Mouse (Mus musculus) left cerebral cortex, adult 2 months (tissue): Measurements from ENCODE around the gene Cdh22. TPM values are rescaled to one million over a fixed set of nuclear protein-coding genes. Genes with fewer than 3 reads are reported as not detected.
A peak's percentile ranks its signal among the peaks of the same experiment; 100 is the strongest.

Experiments
- DNase-seq, 2 experiments: peaks; one replicate each; pipeline ENCODE4 v3.0.0; 2021 to 2022; ENCODE audit warnings: low spot score in 2 of 2, mixed read lengths in 1 of 2; ENCODE audit errors: extremely low spot score in 1 of 2
- H3K27ac ChIP-seq: fragments of 200-600 bp; 2 replicates; pipeline ENCODE4 v1.8.1; 2022
- H3K4me3 ChIP-seq: fragments of 200-600 bp; 2 replicates; pipeline ENCODE4 v1.8.1; 2022
- CTCF ChIP-seq: fragments of 200-600 bp; IDR thresholded peaks from 2 replicates; pipeline ENCODE4 v1.8.1; 2022; ENCODE audit warnings: antibody characterized with exemption, mild to moderate bottlenecking, moderate library complexity
- intact Hi-C: fragments of 180-260 bp; cut with DNase I; formaldehyde crosslinking; loops from one replicate; pipeline ENCODE4 v1.15.1; 2025
- total RNA-seq, 2 experiments: library from RNA; stranded (reverse); gene quantifications; 2 replicates each; pipeline ENCODE4 v1.2.3; 2021

The Cdh22 gene
- total RNA-seq, 2 experiments from 2014 or later = 58.7 to 60.6 TPM

DNA sequence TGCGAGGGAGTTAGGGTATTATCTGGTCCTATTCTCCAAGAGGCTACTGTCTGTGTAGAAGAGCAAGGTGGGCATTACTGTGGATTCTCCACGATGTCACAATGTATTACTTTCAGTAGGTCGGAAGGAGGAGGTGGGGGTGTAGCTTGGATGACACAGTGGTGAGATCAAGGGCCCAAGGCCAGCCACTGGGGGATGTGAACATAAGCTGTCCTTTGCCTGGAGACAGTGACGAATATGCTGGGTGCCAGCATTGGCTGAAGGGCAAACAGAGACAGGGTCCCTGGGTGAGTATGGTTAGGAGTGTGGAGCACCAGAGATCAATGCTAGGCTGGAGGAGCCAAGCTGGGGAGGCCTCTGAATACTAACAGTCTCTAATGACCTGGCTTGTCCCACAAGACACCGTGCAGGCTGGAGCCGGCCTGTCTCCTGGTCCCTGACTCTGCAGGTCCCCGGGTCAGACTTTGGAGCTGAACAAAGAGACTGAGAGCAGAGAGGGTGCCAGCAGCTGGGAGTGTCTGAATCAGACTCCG, 143.2 kb downstream of the Cdh22 start:
- no peak overlapping the region for H3K27ac ChIP-seq
- no peak for DNase-seq

DNA sequence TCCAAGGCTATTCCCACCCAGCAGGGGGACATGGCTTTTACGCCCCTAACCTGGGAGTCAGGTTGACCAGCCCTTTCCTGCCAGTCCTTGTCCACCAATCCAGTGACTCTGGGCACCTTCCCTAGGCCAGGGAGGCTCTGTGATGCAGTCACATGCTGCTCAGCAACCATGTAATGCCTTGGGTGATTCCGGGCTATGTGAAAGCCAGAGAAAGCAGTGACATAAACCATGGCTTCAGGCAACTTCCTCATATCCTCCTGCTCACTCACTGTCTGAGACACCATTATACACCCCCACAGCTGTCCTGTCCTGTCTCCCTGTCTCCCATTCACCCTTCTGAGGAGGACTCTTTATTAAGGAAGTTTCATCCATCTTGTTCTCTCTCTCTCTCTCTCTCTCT, 144.0 kb downstream of the Cdh22 start, which contains the start of gene 1700025C18Rik:
TSS of gene 1700025C18Rik (minus strand) at position 101 of the 400 bp plus-strand sequence.
- no peak within 1 kb of the TSS for H3K4me3 ChIP-seq
- DNase-seq = no peak
- TF ChIP-seq CTCF = no peak
- H3K27ac ChIP-seq = no peak within 1 kb of the TSS
- intact Hi-C loops = no loop called here

More for the DNA sequence above, 143.2 kb downstream of the Cdh22 start:
- no peak for TF ChIP-seq CTCF
- no peak overlapping the region for H3K4me3 ChIP-seq
- intact Hi-C loops = no loop called here

DNA sequence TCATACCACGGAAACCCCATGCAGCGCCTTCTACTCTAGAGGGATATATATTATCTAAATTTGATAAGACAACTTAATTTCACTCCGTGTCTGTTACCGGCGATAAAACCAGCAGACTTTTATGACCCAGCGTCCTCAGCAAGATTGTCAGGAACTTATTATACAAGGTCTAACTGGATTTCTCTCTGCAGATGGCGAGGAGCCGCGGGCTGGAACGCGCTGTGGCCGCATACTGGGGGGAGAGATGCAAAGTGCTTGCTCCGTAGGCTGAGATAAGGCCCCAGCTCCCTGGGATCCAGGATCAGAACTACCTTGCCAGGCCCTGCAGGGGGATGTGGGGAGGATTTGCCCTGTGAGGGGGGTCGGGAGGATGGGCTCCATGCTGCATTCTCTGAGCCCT, 145.2 kb downstream of the Cdh22 start:
- DNase-seq = no peak
- H3K27ac ChIP-seq = no peak overlapping the region
- H3K4me3 ChIP-seq = no peak overlapping the region
- intact Hi-C loops = no loop called here
- TF ChIP-seq CTCF = no peak

DNA sequence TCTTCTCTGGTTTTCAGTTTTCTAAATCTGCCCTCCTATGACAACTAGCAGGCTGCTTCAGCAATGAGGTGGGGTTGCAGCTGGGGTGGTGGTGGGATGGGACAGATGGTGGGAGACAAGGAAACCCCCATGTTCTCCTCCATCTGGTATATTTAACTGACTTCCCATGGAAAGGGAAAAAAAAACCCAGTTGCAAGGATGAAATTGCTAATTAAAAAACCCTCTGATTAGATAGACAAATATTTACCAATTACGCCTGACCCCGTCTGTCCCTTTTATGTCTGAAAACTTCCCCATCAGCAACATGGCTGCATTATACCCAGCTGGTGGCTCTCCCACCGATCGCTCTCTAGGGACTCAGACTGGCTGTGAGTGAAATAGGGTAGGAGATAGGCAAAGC, 148.0 kb downstream of the Cdh22 start:
- Histone ChIP-seq H3K27ac (no peak overlapping the region), H3K4me3 (no peak overlapping the region)
- DNase-seq = no peak
- intact Hi-C loops = no loop called here
- no peak for TF ChIP-seq CTCF

DNA sequence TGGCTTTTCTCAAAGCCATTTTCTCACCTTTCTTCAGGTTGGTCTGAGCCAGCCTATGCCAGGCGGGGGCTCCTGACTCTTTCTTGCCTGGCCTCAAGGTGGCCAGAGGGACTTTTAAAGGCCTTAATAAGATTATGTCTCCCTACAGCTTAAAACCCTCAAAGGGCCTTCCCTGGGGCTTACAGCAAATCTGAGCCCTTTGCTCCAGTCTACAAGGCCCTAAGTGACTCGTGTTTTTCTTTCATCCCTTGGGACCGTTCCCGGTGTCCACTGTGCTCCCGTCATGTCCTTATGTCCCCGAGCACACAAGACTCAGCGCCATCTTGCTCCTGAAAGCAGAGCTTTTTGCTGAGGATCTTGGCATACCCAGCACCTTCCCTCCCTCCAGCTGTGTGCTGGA, 153.4 kb downstream of the Cdh22 start:
- Histone ChIP-seq H3K4me3 (no peak overlapping the region), H3K27ac (no peak overlapping the region)
- intact Hi-C loops = no loop called here
- no peak for TF ChIP-seq CTCF
- no peak for DNase-seq

DNA sequence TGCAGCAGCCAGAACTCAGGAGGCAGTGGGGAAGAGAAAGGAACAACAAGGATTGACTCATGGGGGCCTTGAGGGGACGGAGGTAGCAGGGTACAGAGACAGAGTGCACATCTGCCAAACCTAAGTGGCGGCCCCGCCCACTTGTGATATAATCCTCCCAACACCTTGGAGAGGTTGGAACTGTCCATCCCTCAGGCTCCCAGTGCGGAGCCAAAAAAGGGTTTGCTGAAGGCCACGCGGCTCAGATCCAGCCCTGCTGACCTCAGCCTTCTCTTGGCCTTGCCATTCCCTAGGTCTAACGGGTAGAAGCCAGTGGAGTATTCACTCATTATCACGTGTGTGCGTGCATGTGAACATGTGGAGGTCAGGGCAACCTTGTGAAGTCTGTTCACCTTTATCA, 154.0 kb downstream of the Cdh22 start:
- intact Hi-C loops = no loop called here
- no peak for DNase-seq
- Histone ChIP-seq H3K4me3 (no peak overlapping the region), H3K27ac (no peak overlapping the region)
- TF ChIP-seq CTCF = no peak

DNA sequence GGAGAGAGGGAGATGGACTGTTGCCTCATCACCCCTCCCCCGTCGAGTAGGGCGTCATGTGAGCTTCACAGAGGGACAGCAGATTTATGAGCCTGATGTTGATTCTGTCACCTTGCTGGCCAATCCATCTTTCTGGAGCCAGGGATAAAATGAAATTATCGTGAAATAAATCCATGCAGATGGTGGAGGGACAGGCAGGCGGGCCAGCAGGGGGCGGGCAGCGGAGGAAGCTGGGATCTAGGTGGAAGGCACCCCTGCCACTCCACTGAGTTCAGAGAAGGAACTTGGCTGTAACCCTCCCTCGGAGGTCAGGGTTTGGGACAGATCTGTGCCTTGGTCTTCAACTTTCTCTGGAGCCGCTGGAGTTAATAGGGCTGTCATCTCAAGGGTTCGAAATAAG, 156.0 kb downstream of the Cdh22 start:
- DNase-seq = no peak
- H3K4me3 ChIP-seq = no peak overlapping the region
- intact Hi-C loops = loop anchor here (5.0 kb wide), 1 partner anchor 34 kb away; no protein-coding TSS in a partner anchor
- no peak overlapping the region for H3K27ac ChIP-seq
- TF ChIP-seq CTCF = peak; percentile 43

DNA sequence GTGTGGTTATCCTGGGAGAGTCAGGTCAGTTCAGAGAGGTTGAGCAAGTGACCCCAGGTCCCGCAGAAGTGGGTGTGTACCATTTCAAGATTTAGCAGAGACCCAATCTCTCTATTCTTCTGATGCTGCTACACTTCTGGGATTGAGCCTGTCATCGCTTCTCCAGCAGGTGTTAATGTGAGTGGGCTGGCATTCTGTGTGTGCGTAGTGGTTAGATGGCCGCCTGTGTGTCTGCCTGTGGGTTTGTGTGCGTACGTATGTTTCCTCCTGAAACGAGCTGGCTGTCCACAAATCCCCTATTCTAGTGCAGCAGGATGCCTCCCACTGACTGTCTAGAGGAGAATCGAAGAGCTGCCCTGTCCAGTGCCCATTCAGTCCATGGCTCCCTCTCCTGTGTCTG, 156.6 kb downstream of the Cdh22 start:
- Histone ChIP-seq H3K4me3 (no peak overlapping the region), H3K27ac (no peak overlapping the region)
- intact Hi-C loops = loop anchor here (5.0 kb wide), 1 partner anchor 34 kb away; no protein-coding TSS in a partner anchor
- no peak for TF ChIP-seq CTCF
- DNase-seq = no peak

DNA sequence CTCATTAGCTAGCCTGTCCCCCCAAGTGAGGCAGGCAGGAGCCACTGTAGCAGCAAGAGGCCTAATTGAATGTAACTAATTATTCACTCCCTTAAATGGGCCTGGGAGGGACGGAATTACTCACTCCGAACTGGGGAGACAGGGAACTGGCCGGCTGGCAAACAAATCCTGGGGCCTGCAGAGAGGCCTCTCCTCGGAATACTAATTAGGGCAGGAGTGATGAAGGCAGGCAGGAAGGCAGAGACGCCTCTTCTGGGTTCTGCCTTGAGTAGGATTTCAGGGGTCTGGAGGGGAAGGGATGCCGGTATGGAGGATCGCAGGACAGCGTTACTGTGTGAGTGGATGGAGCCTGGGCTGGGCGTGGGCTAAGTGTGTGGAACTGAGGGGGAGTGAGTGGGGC, 157.6 kb downstream of the Cdh22 start:
- no peak overlapping the region for H3K4me3 ChIP-seq
- H3K27ac ChIP-seq = no peak overlapping the region
- DNase-seq = no peak
- no peak for TF ChIP-seq CTCF
- intact Hi-C loops = loop anchor here (2.0 to 5.0 kb wide), 2 partner anchors 35 to 158 kb away; partner anchors contain the start of gene Cdh22

DNA sequence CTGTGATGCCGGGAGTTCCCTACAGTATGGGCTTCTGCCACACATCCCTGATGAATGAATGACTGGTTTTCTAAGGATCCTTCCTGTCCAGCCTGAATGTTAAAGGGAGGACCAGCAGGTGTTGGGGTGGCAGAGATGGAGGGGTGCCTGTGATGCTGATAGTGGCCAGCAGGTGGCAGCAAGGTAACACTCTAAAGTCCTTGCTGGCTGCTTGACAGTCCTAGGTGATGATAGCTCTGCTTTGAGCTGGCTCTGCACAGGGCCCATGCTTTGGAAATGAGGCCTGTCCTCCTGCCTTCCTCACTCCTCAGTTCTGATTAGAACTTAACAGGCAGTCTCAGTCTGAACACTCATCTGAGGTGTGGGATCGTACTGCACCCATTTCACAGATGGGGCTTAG, 159.7 kb downstream of the Cdh22 start:
- intact Hi-C loops = loop anchor here (1.0 to 5.0 kb wide), 3 partner anchors 37 to 286 kb away; no protein-coding TSS in a partner anchor
- H3K4me3 ChIP-seq = no peak overlapping the region
- peak; percentile 96 for TF ChIP-seq CTCF
- no peak overlapping the region for H3K27ac ChIP-seq
- peak; percentile 83 to 92 for DNase-seq

DNA sequence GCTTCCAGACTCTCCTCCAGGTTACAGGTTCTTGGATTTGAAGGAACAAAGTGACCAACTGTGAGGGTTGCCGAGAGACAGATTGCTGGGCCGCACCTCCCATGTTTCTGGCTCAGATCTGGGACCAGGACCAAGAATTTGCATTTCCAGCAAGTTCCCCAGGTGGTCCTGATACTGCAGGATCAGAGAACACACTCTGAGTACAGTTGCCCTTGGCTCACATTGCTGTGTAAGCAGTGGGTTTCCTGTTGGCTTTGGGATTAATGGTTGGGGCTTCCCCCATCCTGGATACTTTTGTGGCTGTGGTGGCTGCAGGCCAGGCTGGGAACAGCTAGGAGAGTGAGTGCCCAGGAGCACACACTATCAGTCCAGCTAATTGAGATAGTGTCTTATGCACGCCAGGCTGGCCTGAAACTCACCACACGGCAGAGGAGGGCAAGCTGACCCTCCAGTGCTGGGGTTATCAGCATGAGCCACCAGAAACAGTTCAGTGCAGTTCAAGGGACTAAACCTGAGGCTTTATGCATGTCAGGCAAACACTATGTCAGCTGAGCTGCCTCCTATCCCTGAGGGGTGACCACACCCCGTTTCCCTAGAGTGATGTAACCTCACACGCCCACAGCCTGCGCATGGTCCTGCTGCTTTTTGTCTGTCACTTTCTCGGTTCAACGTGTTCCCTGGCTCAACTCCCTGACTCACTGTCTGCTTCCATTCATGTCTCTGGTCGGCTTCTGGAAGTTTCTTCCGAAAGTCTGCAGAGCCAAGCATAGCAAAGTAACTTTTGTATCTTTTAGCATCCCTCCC, 160.4 kb downstream of the Cdh22 start:
- Histone ChIP-seq H3K4me3 (no peak overlapping the region), H3K27ac (no peak overlapping the region)
- DNase-seq = peak in 1 of 2 experiments; percentile 47
- TF ChIP-seq CTCF = no peak
- intact Hi-C loops = loop anchor here (2.0 kb wide), 1 partner anchor 287 kb away; no protein-coding TSS in a partner anchor

DNA sequence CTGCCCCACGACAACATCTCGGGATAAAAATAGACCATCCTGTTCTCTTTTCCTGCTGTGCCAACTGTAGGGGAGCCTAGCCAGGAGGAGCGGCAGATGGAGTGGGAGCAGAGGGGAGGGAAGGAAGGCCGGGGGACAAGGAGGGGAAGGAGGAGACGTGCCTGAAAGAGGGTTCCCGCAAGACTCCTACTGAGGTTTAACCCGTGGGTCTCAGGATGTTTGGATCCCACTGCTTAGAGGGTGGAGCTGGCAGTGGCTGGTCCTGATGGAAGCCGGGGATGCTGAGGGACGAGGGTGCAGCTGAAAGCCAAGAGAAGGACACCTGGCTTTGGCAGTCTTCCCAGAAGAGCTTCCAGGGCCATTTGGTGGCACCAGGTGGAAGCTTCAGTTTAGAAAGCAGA, 161.3 kb downstream of the Cdh22 start:
- TF ChIP-seq CTCF = no peak
- intact Hi-C loops = loop anchor here (2.0 kb wide), 1 partner anchor 113 kb away; the partner anchor contains the start of gene Slc12a5
- no peak overlapping the region for H3K27ac ChIP-seq
- H3K4me3 ChIP-seq = no peak overlapping the region
- DNase-seq = no peak
